Mouse (Mus musculus) A20 (cell line): ENCODE measurements around the gene Gm10337.

ENCODE experiments used
- DNase-seq: peaks from one replicate; pipeline ENCODE4 v3.0.0-alpha.2; 2011; ENCODE audit warnings: low read depth, low spot score

Gene Gm10337

GRCm38 (mm10) chr15:102503447-102503846 is at the start of gene Gm10337:
Gene Gm10337 (plus strand): TSS chr15:102503722.
- DNase-seq = no peak

GRCm38 (mm10) chr15:102455993-102456392 is 47.5 kb upstream of the Gm10337 start:
- DNase-seq = peak; percentile 68

- DNase-seq = peak; percentile 83
Measured at GRCm38 (mm10) chr15:102458050-102458736, 45.3 kb upstream of the Gm10337 start.

- DNase-seq = peak; percentile 99
Measured at GRCm38 (mm10) chr15:102458904-102459317, 44.6 kb upstream of the Gm10337 start, which contains the start of gene Prr13. Gene Prr13 (plus strand): TSS chr15:102459028.

- DNase-seq = no peak
Measured at GRCm38 (mm10) chr15:102459381-102459780, 44.1 kb upstream of the Gm10337 start.

GRCm38 (mm10) chr15:102459847-102460246 is 43.7 kb upstream of the Gm10337 start:
- DNase-seq = peak; percentile 44

- DNase-seq = no peak
Measured at GRCm38 (mm10) chr15:102460409-102460808, 43.1 kb upstream of the Gm10337 start.

GRCm38 (mm10) chr15:102460971-102461370 is 42.6 kb upstream of the Gm10337 start:
- DNase-seq = no peak

- no peak for DNase-seq
Measured at GRCm38 (mm10) chr15:102461430-102462075, 42.0 kb upstream of the Gm10337 start.

- DNase-seq = peak; percentile 60
Measured at GRCm38 (mm10) chr15:102463666-102464065, 39.9 kb upstream of the Gm10337 start.

GRCm38 (mm10) chr15:102468675-102469370 is 34.7 kb upstream of the Gm10337 start:
- no peak for DNase-seq

GRCm38 (mm10) chr15:102470183-102470604 is 33.3 kb upstream of the Gm10337 start, which contains the start of gene Pcbp2:
Gene Pcbp2 (plus strand): TSS chr15:102470539.
- peak; percentile 97 for DNase-seq

GRCm38 (mm10) chr15:102470605-102471294 is 32.8 kb upstream of the Gm10337 start:
- DNase-seq = peak; percentile 90

GRCm38 (mm10) chr15:102471295-102471645 is 32.3 kb upstream of the Gm10337 start:
- DNase-seq = no peak

GRCm38 (mm10) chr15:102471727-102472126 is 31.8 kb upstream of the Gm10337 start:
- DNase-seq = no peak

GRCm38 (mm10) chr15:102473246-102473645 is 30.3 kb upstream of the Gm10337 start:
- no peak for DNase-seq

- DNase-seq = no peak
Measured at GRCm38 (mm10) chr15:102474520-102474919, 29.0 kb upstream of the Gm10337 start.

- no peak for DNase-seq
Measured at GRCm38 (mm10) chr15:102483136-102483535, 20.4 kb upstream of the Gm10337 start.

- DNase-seq = no peak
Measured at GRCm38 (mm10) chr15:102485853-102486252, 17.7 kb upstream of the Gm10337 start.

- no peak for DNase-seq
Measured at GRCm38 (mm10) chr15:102487664-102488063, 15.9 kb upstream of the Gm10337 start.

GRCm38 (mm10) chr15:102498322-102498721 is 5.2 kb upstream of the Gm10337 start:
- no peak for DNase-seq

GRCm38 (mm10) chr15:102499370-102499769 is 4.2 kb upstream of the Gm10337 start:
- peak; percentile 44 for DNase-seq
